Mouse (Mus musculus) fibroblast of lung, adult 2 months (primary cell): ENCODE measurements around the gene Zscan4-ps3.
"Not testable (repeated sequence)": the region's sequence is repeated elsewhere in the genome, so short reads cannot be mapped to it uniquely, and the experiment has no call there.

Experiments
- DNase-seq: peaks from one replicate; pipeline ENCODE4 v3.0.0-alpha.2; 2011; ENCODE audit warnings: low read depth

Zscan4-ps3 gene

DNA sequence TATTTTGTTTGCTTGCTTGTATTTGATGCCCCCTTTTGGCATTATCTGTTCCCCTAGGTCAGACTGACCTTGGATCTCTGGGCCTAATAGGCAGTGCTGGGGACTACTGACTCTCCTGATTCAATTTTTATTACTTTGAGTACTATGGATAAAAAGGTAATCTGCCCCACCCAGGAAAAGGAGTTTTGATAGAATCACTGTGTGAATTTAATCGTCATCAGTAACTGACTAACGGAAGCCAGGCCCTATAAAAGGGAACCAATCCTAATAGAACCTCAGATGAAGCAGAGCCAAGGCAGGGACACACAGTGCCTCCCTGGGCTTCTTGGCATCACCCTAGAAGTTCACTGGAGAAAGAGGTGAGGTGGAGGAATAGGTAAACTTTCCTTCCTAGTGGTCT is at the start of gene Zscan4-ps3:
Gene Zscan4-ps3 (plus strand): TSS at position 301 of the 400 bp plus-strand sequence.
- DNase-seq: not testable (repeated sequence)

DNA sequence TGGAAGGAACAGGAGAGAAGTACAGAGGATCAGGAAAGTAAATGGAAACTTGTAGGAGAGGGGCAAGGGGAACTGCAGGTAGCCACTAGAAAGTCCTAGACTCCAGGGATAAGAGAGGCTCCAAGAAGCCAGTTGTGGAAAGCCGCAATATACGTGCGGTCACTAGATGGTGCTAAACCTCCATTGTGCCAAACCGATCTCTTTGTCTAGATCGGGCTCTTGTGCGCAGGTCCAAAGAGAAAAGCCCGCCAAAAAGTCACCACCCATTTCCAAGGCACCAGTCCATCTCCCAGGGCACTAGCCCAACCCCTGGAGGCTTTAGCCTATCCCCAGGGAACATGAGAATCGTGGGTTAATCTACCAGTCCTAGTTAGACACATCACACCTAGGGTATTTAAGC is 8.0 kb downstream of the Zscan4-ps3 start:
- not testable (repeated sequence) for DNase-seq
